Mouse (Mus musculus) hindbrain, embryonic 11.5 days (tissue): ENCODE results near the gene Aldh6a1. TPM values are rescaled to one million over a fixed set of nuclear protein-coding genes. Genes with fewer than 3 reads are reported as not detected.

Source experiments
- ATAC-seq: fragments of 200-750 bp; cut with Nextera tagmentation; 2 replicates; pipeline ENCODE4 v1.8.0; 2017; ENCODE audit warnings: mild to moderate bottlenecking, moderate TSS enrichment, moderate library complexity; ENCODE audit not compliant: low FRiP score
- DNase-seq: peaks from one replicate; pipeline ENCODE4 v3.0.0-alpha.2; 2015; ENCODE audit warnings: low spot score
- H3K27ac ChIP-seq: fragments of 300-500 bp; sonication (generic); 2 replicates; pipeline ENCODE4 v1.5.1; 2014; ENCODE audit warnings: mild to moderate bottlenecking, low read depth, low read length
- H3K27me3 ChIP-seq: fragments of 300-500 bp; sonication (generic); 2 replicates; pipeline ENCODE4 v1.6.1; 2014; ENCODE audit warnings: mild to moderate bottlenecking, low read length, moderate library complexity, mixed read lengths; ENCODE audit not compliant: control insufficient read depth, insufficient read depth
- H3K36me3 ChIP-seq: fragments of 300-500 bp; sonication (generic); 2 replicates; pipeline ENCODE4 v1.6.1; 2014; ENCODE audit warnings: mild to moderate bottlenecking, low read length, moderate library complexity, mixed read lengths; ENCODE audit not compliant: control insufficient read depth, insufficient read depth
- H3K4me1 ChIP-seq: fragments of 300-500 bp; sonication (generic); replicated peaks from 2 replicates; pipeline ENCODE4 v1.6.1; 2014; ENCODE audit warnings: low read length, mixed read lengths; ENCODE audit not compliant: control insufficient read depth, insufficient read depth
- H3K4me2 ChIP-seq: fragments of 300-500 bp; sonication (generic); replicated peaks from 2 replicates; pipeline ENCODE4 v1.6.1; 2014; ENCODE audit warnings: mild to moderate bottlenecking, low read depth, low read length
- H3K4me3 ChIP-seq: fragments of 300-500 bp; sonication (generic); 2 replicates; pipeline ENCODE4 v1.5.1; 2014; ENCODE audit warnings: low read depth, low read length
- H3K9ac ChIP-seq: fragments of 300-500 bp; sonication (generic); 2 replicates; pipeline ENCODE4 v1.6.1; 2014; ENCODE audit warnings: low read depth, low read length
- H3K9me3 ChIP-seq: fragments of 300-500 bp; sonication (generic); 2 replicates; pipeline ENCODE4 v1.6.1; 2016; ENCODE audit warnings: low read length; ENCODE audit not compliant: control insufficient read depth
- WGBS: fragments of 180-500 bp; shearing (Covaris S2); extraction: QIAGEN DNeasy Blood & Tissue Kit; methylation state at CpG from one replicate; pipeline ENCODE4 v1.1.7; 2014; 5-methylcytosine and 5-hydroxymethylcytosine counted together
- polyA plus RNA-seq: library from polyadenylated mRNA; unstranded; fragments of >200 nt; fragmentation: Nextera tagmentation; extraction: Ambion mirVana; gene quantifications from 2 replicates; pipeline ENCODE4 v1.2.1, GENCODE M21; 2014

Aldh6a1 gene
- polyA plus RNA-seq, 1 experiment from 2014 or later: 25.9 TPM

DNA sequence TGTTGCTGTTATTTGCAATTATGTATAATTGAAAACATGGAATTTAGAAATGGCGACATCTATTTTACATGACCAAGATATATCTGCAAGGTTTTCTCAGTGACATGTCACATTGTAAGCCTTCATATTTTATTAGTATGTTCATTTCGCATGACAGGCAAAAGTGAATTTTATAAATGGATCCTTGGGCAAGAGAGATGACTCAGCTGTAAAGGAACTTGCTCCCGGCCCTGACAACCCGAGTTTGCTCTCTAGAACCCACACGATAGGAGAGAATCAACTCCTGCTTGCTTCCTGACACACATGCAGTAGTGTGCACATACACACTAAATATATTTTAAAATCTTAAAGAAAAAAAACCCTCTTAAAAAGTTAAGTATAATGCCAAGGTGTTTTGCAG, 10.6 kb upstream of the Aldh6a1 start:
- Histone ChIP-seq H3K27ac (no peak overlapping the region), H3K4me2 (no peak overlapping the region), H3K27me3 (no peaks in the 10 kb centered on the region), H3K9ac (no peak overlapping the region), H3K36me3 (peaks cover 5% of the 10 kb centered on the region; the same call in 1 of the 2 replicates), H3K4me3 (no peak overlapping the region), H3K4me1 (no peaks in the 10 kb centered on the region), H3K9me3 (no peaks in the 10 kb centered on the region)
- no peak for DNase-seq
- no peak for ATAC-seq
- WGBS: 94% methylated on average over 5 of the region's 5 CpGs

DNA sequence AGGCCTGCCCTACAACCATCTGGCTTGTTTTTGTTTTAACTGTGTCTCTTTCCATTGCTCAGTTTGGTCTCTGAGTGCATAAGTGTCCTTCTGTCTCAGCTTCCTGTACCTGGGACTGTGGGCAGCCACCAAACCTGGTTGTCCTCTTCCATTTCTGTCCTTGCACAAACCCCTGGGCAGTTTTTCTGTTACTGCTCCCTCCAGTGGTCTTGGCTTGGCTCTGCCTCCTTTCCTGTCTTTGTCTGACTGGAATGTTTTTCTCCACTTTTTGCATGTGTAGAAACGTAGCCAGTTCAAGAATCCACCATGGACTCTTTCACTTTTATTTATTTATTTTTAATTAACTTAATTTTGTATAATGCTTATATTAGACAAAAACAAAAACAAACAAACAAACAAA, 9.0 kb upstream of the Aldh6a1 start:
- peaks cover 5% of the 10 kb centered on the region; the same call in 1 of the 2 replicates for H3K36me3 ChIP-seq
- DNase-seq (no peak), ATAC-seq (no peak)
- H3K9ac ChIP-seq: no peak overlapping the region
- H3K4me3 ChIP-seq: no peak overlapping the region
- no peaks in the 10 kb centered on the region for H3K27me3 ChIP-seq
- no peaks in the 10 kb centered on the region for H3K9me3 ChIP-seq
- no peaks in the 10 kb centered on the region for H3K4me1 ChIP-seq
- no peak overlapping the region for H3K27ac ChIP-seq
- no peak overlapping the region for H3K4me2 ChIP-seq
- WGBS: 64% methylated on average over 1 of the region's 1 CpGs

- H3K36me3 ChIP-seq: peaks cover 5% of the 10 kb centered on the region; the same call in 1 of the 2 replicates
- no peak for DNase-seq
- no peak overlapping the region for H3K4me3 ChIP-seq
- ATAC-seq: no peak
- H3K4me2 ChIP-seq: no peak overlapping the region
- H3K9ac ChIP-seq: no peak overlapping the region
- H3K4me1 ChIP-seq: no peaks in the 10 kb centered on the region; the same call in 1 of the 2 replicates
- H3K27me3 ChIP-seq: no peaks in the 10 kb centered on the region
- no peak overlapping the region for H3K27ac ChIP-seq
- WGBS: 94% methylated on average over 3 of the region's 3 CpGs
- no peaks in the 10 kb centered on the region for H3K9me3 ChIP-seq
These were observed 6.1 kb upstream of the Aldh6a1 start for GRCm38 (mm10) chr12:84456911-84457310.

DNA sequence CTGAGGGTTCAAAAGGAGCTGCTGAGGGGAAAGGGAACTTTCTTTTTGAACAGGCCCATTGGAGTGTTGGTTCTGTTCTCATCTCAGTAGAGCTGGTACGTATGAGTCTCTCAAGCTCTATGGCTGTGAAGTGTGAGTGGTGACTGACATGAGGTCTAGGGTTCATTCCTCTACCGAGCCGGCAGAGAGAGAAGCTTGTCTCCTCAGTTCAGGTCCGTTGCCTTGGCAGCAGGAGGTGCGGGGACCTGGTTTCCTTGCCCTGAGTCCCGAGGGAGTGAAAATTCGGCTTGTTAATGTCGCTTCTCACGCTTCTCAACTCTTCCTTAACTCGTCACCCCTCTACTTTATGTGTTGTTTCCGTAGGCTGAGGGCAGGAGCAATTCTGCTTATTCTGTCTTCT, 997 bp upstream of the Aldh6a1 start:
- DNase-seq: no peak
- Histone ChIP-seq H3K9me3 (no peaks in the 10 kb centered on the region), H3K27me3 (no peaks in the 10 kb centered on the region), H3K4me3 (peak overlapping the region; percentile 47), H3K4me2 (peak overlapping the region; percentile 75), H3K36me3 (no peaks in the 10 kb centered on the region), H3K4me1 (no peaks in the 10 kb centered on the region; the same call in 1 of the 2 replicates), H3K9ac (peak overlapping the region; percentile 35), H3K27ac (no peak overlapping the region)
- ATAC-seq: no peak
- WGBS: 3% methylated on average over 11 of the region's 11 CpGs

GRCm38 (mm10) chr12:84450351-84450717, 470 bp downstream of the Aldh6a1 start:
- 2% methylated on average over 6 of the region's 6 CpGs for WGBS
- peak overlapping the region; percentile 35; the same call in 1 of the 2 replicates for H3K9ac ChIP-seq
- H3K4me3 ChIP-seq: peak overlapping the region; percentile 47
- H3K9me3 ChIP-seq: no peaks in the 10 kb centered on the region
- peak overlapping the region; percentile 57 for H3K4me2 ChIP-seq
- no peak for DNase-seq
- no peak overlapping the region for H3K27ac ChIP-seq
- no peaks in the 10 kb centered on the region for H3K27me3 ChIP-seq
- no peaks in the 10 kb centered on the region for H3K36me3 ChIP-seq
- ATAC-seq: no peak
- no peaks in the 10 kb centered on the region; the same call in 1 of the 2 replicates for H3K4me1 ChIP-seq

DNA sequence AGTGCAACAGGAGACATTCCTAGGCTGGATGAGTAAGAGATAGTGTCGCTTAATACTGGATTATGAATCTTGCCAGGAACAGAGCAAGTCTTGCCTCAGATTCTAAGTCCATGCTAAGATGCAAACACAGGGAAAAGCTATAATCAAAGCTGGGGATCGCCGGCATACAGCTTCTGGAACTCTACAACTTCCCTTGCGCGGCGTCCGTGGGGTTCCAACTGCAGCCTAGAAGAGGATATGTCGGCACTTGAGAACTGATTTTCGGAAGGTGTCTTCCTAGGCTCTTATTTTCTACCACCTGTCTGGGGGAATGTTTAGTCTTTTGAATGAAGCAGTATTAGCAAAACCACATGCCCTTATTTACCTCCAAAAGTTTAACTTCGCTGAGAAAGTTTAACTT, 917 bp downstream of the Aldh6a1 start:
- DNase-seq (no peak), ATAC-seq (no peak)
- Histone ChIP-seq H3K9me3 (no peaks in the 10 kb centered on the region), H3K27me3 (no peaks in the 10 kb centered on the region), H3K27ac (no peak overlapping the region), H3K36me3 (no peaks in the 10 kb centered on the region), H3K4me2 (peak overlapping the region; percentile 57), H3K4me1 (no peaks in the 10 kb centered on the region; the same call in 1 of the 2 replicates), H3K9ac (no peak overlapping the region), H3K4me3 (no peak overlapping the region)
- WGBS: 47% methylated on average over 10 of the region's 10 CpGs

- ATAC-seq (no peak), DNase-seq (no peak)
- Histone ChIP-seq H3K4me3 (no peak overlapping the region), H3K27ac (no peak overlapping the region), H3K36me3 (no peaks in the 10 kb centered on the region), H3K27me3 (no peaks in the 10 kb centered on the region), H3K4me1 (no peaks in the 10 kb centered on the region; the same call in 1 of the 2 replicates), H3K9ac (no peak overlapping the region), H3K9me3 (no peaks in the 10 kb centered on the region), H3K4me2 (no peak overlapping the region)
- 86% methylated on average over 6 of the region's 6 CpGs for WGBS
These were observed 2.6 kb downstream of the Aldh6a1 start for GRCm38 (mm10) chr12:84448181-84448580.

GRCm38 (mm10) chr12:84447386-84447785, 3.4 kb downstream of the Aldh6a1 start:
- H3K27me3 ChIP-seq: no peaks in the 10 kb centered on the region
- H3K4me3 ChIP-seq: no peak overlapping the region
- no peaks in the 10 kb centered on the region for H3K4me1 ChIP-seq
- 63% methylated on average over 1 of the region's 1 CpGs for WGBS
- no peaks in the 10 kb centered on the region for H3K36me3 ChIP-seq
- no peak overlapping the region for H3K9ac ChIP-seq
- H3K9me3 ChIP-seq: no peaks in the 10 kb centered on the region
- DNase-seq (no peak), ATAC-seq (no peak)
- H3K4me2 ChIP-seq: no peak overlapping the region
- no peak overlapping the region for H3K27ac ChIP-seq

DNA sequence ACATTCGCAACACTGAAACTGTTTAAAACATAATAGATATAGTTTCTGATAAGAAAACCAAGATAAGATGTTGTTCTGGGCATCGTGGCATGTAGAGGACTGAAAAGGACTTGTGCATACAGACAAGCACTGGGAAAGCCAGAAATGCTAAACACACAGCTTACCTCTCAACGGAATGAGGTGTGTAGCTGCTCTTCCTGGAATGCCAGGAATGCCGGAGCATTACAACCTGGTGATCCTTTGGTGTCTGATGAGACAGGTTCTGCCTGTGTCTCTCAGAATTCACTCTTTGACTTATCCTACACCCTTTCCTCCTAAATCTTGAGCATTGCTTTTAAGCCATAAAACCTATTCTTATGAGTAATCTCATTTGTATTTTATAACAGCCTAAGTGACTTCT, 8.3 kb downstream of the Aldh6a1 start:
- H3K4me3 ChIP-seq: no peak overlapping the region
- no peak overlapping the region for H3K4me2 ChIP-seq
- H3K27me3 ChIP-seq: no peaks in the 10 kb centered on the region
- no peaks in the 10 kb centered on the region for H3K9me3 ChIP-seq
- H3K9ac ChIP-seq: no peak overlapping the region
- no peaks in the 10 kb centered on the region for H3K36me3 ChIP-seq
- no peak for DNase-seq
- H3K4me1 ChIP-seq: no peaks in the 10 kb centered on the region
- 76% methylated on average over 4 of the region's 4 CpGs for WGBS
- no peak for ATAC-seq
- no peak overlapping the region for H3K27ac ChIP-seq
